Mouse (Mus musculus) MEL (cell line): Measurements from ENCODE around the gene Zfp648. TPM values are rescaled to one million over a fixed set of nuclear protein-coding genes. Genes with fewer than 3 reads are reported as not detected.

Experiments used
- DNase-seq: peaks from one replicate; pipeline ENCODE4 v3.0.0; 2011; ENCODE audit warnings: low read depth, low spot score
- H3K27ac ChIP-seq: 2 replicates; pipeline ENCODE4 v1.5.1; 2012; ENCODE audit warnings: low read depth, mild to moderate bottlenecking, control low read depth, low read length, moderate library complexity; ENCODE audit not compliant: control insufficient read depth
- H3K27me3 ChIP-seq, 2 experiments: fragments of 150-350 bp in 1 of 2; sonication (generic) in 1 of 2; 2 replicates each; pipeline ENCODE4 v1.6.1; 2012; ENCODE audit warnings: low read length in 2 of 2, mild to moderate bottlenecking in 2 of 2, improper control_type of control experiment in 1 of 2, moderate library complexity in 1 of 2; ENCODE audit not compliant: insufficient read depth in 2 of 2, control insufficient read depth in 1 of 2
- H3K36me3 ChIP-seq, 2 experiments: 2 replicates each; pipeline ENCODE4 v1.6.1; 2012 to 2014; ENCODE audit warnings: low read length in 2 of 2, improper control_type of control experiment in 1 of 2, inconsistent platforms in 1 of 2, mild to moderate bottlenecking in 1 of 2; ENCODE audit not compliant: insufficient read depth in 2 of 2, control insufficient read depth in 1 of 2
- H3K4me1 ChIP-seq, 2 experiments: fragments of 150-350 bp in 1 of 2; sonication (generic) in 1 of 2; 2 replicates each; pipeline ENCODE4 v1.6.1; 2012; ENCODE audit warnings: low read length in 2 of 2, improper control_type of control experiment in 1 of 2, mild to moderate bottlenecking in 1 of 2; ENCODE audit not compliant: insufficient read depth in 2 of 2, control insufficient read depth in 1 of 2
- H3K4me3 ChIP-seq, 2 experiments: fragments of 150-350 bp in 1 of 2; sonication (generic) in 1 of 2; 2 replicates each; pipeline ENCODE4 v1.5.1; 2012; ENCODE audit warnings: low read depth in 2 of 2, low read length in 2 of 2, mild to moderate bottlenecking in 2 of 2, moderate library complexity in 2 of 2, control low read depth in 1 of 2, improper control_type of control experiment in 1 of 2; ENCODE audit not compliant: control insufficient read depth in 1 of 2, insufficient read depth in 1 of 2
- H3K79me2 ChIP-seq: 2 replicates; pipeline ENCODE4 v1.6.1; 2012; ENCODE audit warnings: mild to moderate bottlenecking, low read length, moderate library complexity; ENCODE audit not compliant: control insufficient read depth, poor library complexity, insufficient read depth
- H3K9ac ChIP-seq: 2 replicates; pipeline ENCODE4 v1.6.1; 2012; ENCODE audit warnings: low read depth, mild to moderate bottlenecking, control low read depth, low read length, moderate library complexity; ENCODE audit not compliant: control insufficient read depth, poor library complexity, severe bottlenecking
- H3K9me3 ChIP-seq: fragments of 150-350 bp; sonication (generic); replicated peaks from 2 replicates; pipeline ENCODE4 v1.6.1; 2012; ENCODE audit warnings: mild to moderate bottlenecking, low read length, improper control_type of control experiment, moderate library complexity; ENCODE audit not compliant: insufficient read depth
- BHLHE40 ChIP-seq: IDR thresholded peaks from 2 replicates; pipeline ENCODE4 v1.6.1; 2012; ENCODE audit warnings: low read depth, mild to moderate bottlenecking, inconsistent platforms, low read length, improper control_type of control experiment, borderline replicate concordance
- CHD1 ChIP-seq: IDR thresholded peaks from 2 replicates; pipeline ENCODE4 v1.6.1; 2012; ENCODE audit warnings: low read depth, mild to moderate bottlenecking, inconsistent platforms, low read length, improper control_type of control experiment
- CTCF ChIP-seq, 3 experiments: IDR thresholded peaks in 2 of 3; conservative IDR thresholded peaks in 1 of 3; 2 replicates each; pipeline ENCODE4 v1.5.1; 2011 to 2012; ENCODE audit warnings: low read length in 3 of 3, low read depth in 2 of 3, mild to moderate bottlenecking in 2 of 3, improper control_type of control experiment in 1 of 3, inconsistent platforms in 1 of 3, mixed read lengths in 1 of 3, moderate library complexity in 1 of 3; ENCODE audit not compliant: control insufficient read depth in 1 of 3, insufficient read depth in 1 of 3, poor library complexity in 1 of 3, severe bottlenecking in 1 of 3
- EP300 ChIP-seq, 2 experiments: IDR thresholded peaks; 2 replicates each; pipeline ENCODE4 v1.6.1; 2011; ENCODE audit warnings: improper control_type of control experiment in 2 of 2, low read length in 2 of 2, low read depth in 1 of 2, mild to moderate bottlenecking in 1 of 2
- GABPA ChIP-seq: IDR thresholded peaks from 2 replicates; pipeline ENCODE4 v1.6.1; 2012; ENCODE audit warnings: low read depth, mild to moderate bottlenecking, inconsistent platforms, low read length, improper control_type of control experiment, moderate library complexity
- HCFC1 ChIP-seq: IDR thresholded peaks from 2 replicates; pipeline ENCODE4 v1.6.1; 2012; ENCODE audit warnings: low read depth, mild to moderate bottlenecking, inconsistent platforms, low read length, improper control_type of control experiment, moderate library complexity
- JUND ChIP-seq: IDR thresholded peaks from 2 replicates; pipeline ENCODE4 v1.6.1; 2011; ENCODE audit warnings: low read depth, mild to moderate bottlenecking, improper control_type of control experiment, low read length
- MAFK ChIP-seq: IDR thresholded peaks from 2 replicates; pipeline ENCODE4 v1.6.1; 2011; ENCODE audit warnings: low read depth, mild to moderate bottlenecking, low read length, improper control_type of control experiment, borderline replicate concordance
- MAZ ChIP-seq: IDR thresholded peaks from 2 replicates; pipeline ENCODE4 v1.6.1; 2012; ENCODE audit warnings: low read depth, mild to moderate bottlenecking, inconsistent platforms, low read length, improper control_type of control experiment
- MXI1 ChIP-seq: IDR thresholded peaks from 2 replicates; pipeline ENCODE4 v1.6.1; 2011; ENCODE audit warnings: mild to moderate bottlenecking, low read depth, low read length, improper control_type of control experiment
- MYC ChIP-seq: IDR thresholded peaks from 2 replicates; pipeline ENCODE4 v1.6.1; 2011; ENCODE audit warnings: low read depth, mild to moderate bottlenecking, low read length, improper control_type of control experiment, moderate library complexity
- POLR2AphosphoS2 ChIP-seq: IDR thresholded peaks from 2 replicates; pipeline ENCODE4 v1.6.1; 2011; ENCODE audit warnings: low read length, improper control_type of control experiment
- POLR2AphosphoS5 ChIP-seq: IDR thresholded peaks from 2 replicates; pipeline ENCODE4 v1.6.1; 2012; ENCODE audit warnings: low read depth, borderline replicate concordance, mild to moderate bottlenecking, inconsistent platforms, low read length, moderate library complexity, mixed read lengths
- RAD21 ChIP-seq: IDR thresholded peaks from 2 replicates; pipeline ENCODE4 v1.6.1; 2011; ENCODE audit warnings: mild to moderate bottlenecking, low read depth, low read length, improper control_type of control experiment
- TCF12 ChIP-seq: IDR thresholded peaks from 2 replicates; pipeline ENCODE4 v1.6.1; 2014; ENCODE audit warnings: low read depth, mild to moderate bottlenecking, inconsistent platforms, low read length, improper control_type of control experiment, moderate library complexity
- USF1 ChIP-seq: IDR thresholded peaks from 2 replicates; pipeline ENCODE4 v1.6.1; 2014; ENCODE audit warnings: low read depth, mild to moderate bottlenecking, inconsistent platforms, low read length, improper control_type of control experiment, moderate library complexity
- ZKSCAN1 ChIP-seq: IDR thresholded peaks from 2 replicates; pipeline ENCODE4 v1.6.1; 2012; ENCODE audit warnings: low read depth, mild to moderate bottlenecking, inconsistent platforms, low read length, improper control_type of control experiment, moderate library complexity
- ZMIZ1 ChIP-seq: IDR thresholded peaks from 2 replicates; pipeline ENCODE4 v1.6.1; 2012; ENCODE audit warnings: low read depth, mild to moderate bottlenecking, inconsistent platforms, low read length, improper control_type of control experiment, moderate library complexity
- ZNF384 ChIP-seq: IDR thresholded peaks from 2 replicates; pipeline ENCODE4 v1.6.1; 2012; ENCODE audit warnings: low read depth, mild to moderate bottlenecking, inconsistent platforms, low read length, improper control_type of control experiment
- polyA plus RNA-seq, 2 experiments: library from polyadenylated mRNA; stranded (reverse) in 1 of 2; unstranded in 1 of 2; fragments of >175 nt in 1 of 2; fragments of >200 nt in 1 of 2; gene quantifications; 2 replicates each; pipeline versions ENCODE4 v1.2.1 to v1.2.4; 2012; ENCODE audit warnings: low replicate concordance in 2 of 2, low read depth in 1 of 2; ENCODE audit not compliant: insufficient read length in 2 of 2, insufficient read depth in 1 of 2, missing spikeins in 1 of 2
- total RNA-seq: library from RNA; depleted of rRNA; stranded (reverse); fragments of 300-350 nt; gene quantifications from 2 replicates; pipeline ENCODE4 v1.2.3, GENCODE M21; 2012

Zfp648 gene
- total and polyA plus RNA-seq, 3 experiments: not detected

DNA sequence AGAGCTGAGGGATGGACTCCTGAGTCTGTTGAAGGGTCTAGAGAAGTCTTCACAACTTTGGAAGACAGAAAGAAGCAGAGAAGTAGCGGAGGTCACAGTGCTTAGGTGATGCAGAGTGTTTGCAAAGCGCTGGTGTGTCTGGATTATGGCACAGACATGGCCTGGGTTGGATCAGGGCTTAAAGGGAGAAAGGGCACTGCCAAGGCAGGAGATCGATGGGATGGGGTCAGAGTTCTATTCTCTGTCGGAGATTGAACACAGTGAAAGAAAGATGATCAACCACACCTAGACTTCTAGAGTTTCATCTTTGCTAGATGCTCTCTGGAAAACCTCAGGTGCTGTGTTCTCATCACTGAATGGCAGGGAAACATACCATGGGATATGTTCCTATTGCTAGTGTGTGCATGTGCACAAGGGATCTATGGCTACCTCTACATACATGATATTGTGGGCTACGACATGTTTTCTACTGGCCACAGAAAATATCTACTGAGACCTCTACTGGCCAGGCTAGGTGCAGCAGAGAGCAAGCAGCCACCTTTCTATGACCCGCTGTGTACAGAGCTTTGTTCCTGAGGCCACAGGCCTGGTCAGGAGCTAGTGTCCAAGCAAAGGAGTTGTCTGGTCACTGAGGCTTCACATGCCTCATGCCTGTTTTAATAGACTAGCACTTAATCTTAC, 18.5 kb upstream of the Zfp648 start:
- H3K79me2 ChIP-seq: no peaks in the 10 kb centered on the region
- H3K4me1 ChIP-seq: no peaks in the 10 kb centered on the region
- no peaks in the 10 kb centered on the region for H3K9me3 ChIP-seq
- no peaks in the 10 kb centered on the region for H3K36me3 ChIP-seq
- TF ChIP-seq USF1 (no peak), CTCF (IDR thresholded peaks at IDR 0.05 in 2 of 3, conservative IDR thresholded peaks at IDR 0.05 in 1 of 3; ENCODE audit: control insufficient read depth in 1 of 3, insufficient read depth in 1 of 3, low read depth in 2 of 3, low read length in 3 of 3, poor library complexity in 1 of 3, severe bottlenecking in 1 of 3) (no peak)
- TF ChIP-seq, all 39 proteins: peak for 0
- Histone ChIP-seq H3K4me3 (no peak overlapping the region), H3K27ac (no peak overlapping the region), H3K27me3 (no peaks in the 10 kb centered on the region), H3K9ac (no peak overlapping the region)
- no peak for DNase-seq

- Histone ChIP-seq H3K4me1 (no peaks in the 10 kb centered on the region), H3K4me3 (no peak overlapping the region), H3K9ac (no peak overlapping the region), H3K27me3 (no peaks in the 10 kb centered on the region), H3K9me3 (no peaks in the 10 kb centered on the region), H3K27ac (no peak overlapping the region), H3K79me2 (no peaks in the 10 kb centered on the region), H3K36me3 (no peaks in the 10 kb centered on the region)
- no peak for TF ChIP-seq BHLHE40
- no peak for TF ChIP-seq EP300 (IDR thresholded peaks at IDR 0.05; ENCODE audit: low read depth in 1 of 2, low read length in 2 of 2)
- TF ChIP-seq GABPA: no peak
- TF ChIP-seq ZMIZ1: no peak
- no peak for TF ChIP-seq HCFC1
- no peak for TF ChIP-seq MYC
- no peak for TF ChIP-seq RAD21
- TF ChIP-seq ZKSCAN1: no peak
- TF ChIP-seq POLR2AphosphoS2: no peak
- TF ChIP-seq MAFK: no peak
- TF ChIP-seq JUND: no peak
- TF ChIP-seq ZNF384: no peak
- TF ChIP-seq CHD1: no peak
- no peak for TF ChIP-seq MXI1
- no peak for TF ChIP-seq POLR2AphosphoS5
- no peak for TF ChIP-seq MAZ
- no peak for TF ChIP-seq TCF12
- DNase-seq: no peak
Measured at GRCm38 (mm10) chr1:154183077-154183751, 17.8 kb upstream of the Zfp648 start.
